Mouse (Mus musculus): Measurements from ENCODE around the gene Zfp966.
"Not testable (repeated sequence)": the region's sequence is repeated elsewhere in the genome, so short reads cannot be mapped to it uniquely, and the experiment has no call there.

Gene Zfp966

DNA sequence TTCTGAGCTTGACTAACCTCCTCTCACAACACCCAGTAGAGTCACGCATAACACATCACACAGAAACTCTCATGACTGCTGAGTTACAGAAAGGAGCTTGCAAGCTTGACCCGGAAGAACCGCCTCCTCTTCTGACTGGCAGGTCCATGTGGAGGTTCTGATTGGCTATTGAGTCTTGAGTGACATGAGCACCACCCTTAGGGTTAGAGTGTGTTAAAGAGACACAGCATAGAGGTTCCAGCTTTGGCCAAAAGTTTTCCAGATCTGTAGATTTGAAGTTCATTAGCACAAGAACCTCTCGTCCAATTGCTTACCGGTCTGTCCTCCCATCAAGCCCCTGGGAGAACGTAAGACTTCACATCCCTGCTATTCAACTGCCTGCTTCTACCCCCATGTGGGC is at the start of gene Zfp966:
Gene Zfp966 (minus strand): TSS at position 101 of the 400 bp plus-strand sequence.
- not testable (repeated sequence) for DNase-seq (ENCODE audit: low spot score)

- DNase-seq (ENCODE audit: low spot score): not testable (repeated sequence)
Observed at GRCm38 (mm10) chr2:175965031-175965430, 34.1 kb upstream of the Zfp966 start, which contains the start of gene Gm2026. Gene Gm2026 (plus strand): TSS chr2:175965331.

DNA sequence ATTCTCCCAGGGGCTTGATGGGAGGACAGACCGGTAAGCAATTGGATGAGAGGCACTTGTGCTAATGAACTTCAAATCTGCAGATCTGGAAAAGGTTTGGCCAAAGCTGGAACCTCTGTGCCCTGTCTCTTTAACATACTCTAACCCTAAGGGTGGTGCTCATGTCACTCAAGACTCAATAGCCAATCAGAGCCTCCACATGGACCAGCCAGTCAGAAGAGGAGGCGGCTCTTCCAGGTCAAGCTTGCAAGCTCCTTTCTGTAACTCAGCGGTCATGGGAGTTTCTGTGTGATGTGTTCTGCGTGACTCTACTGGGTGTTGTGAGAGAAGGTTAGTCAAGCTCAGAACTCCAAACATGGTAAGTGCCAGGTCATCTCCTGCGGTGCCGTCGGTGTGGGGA is 61.9 kb downstream of the Zfp966 start, which contains the start of gene Gm6710:
Gene Gm6710 (plus strand): TSS at position 196 of the 400 bp plus-strand sequence.
- DNase-seq (ENCODE audit: low spot score): not testable (repeated sequence)

All from urinary bladder, postnatal 25 days (tissue).